Mouse (Mus musculus): ENCODE measurements around the gene Fam193a.

- TF ChIP-seq CTCF (IDR thresholded peaks at IDR 0.05; ENCODE audit: insufficient read depth, low read depth, low read length) (no peak), POLR2A (IDR thresholded peaks at IDR 0.05; ENCODE audit: insufficient read depth, low read depth, low read length) (no peak)
Measured at GRCm38 (mm10) chr5:34386744-34387143, 17.0 kb downstream of the Fam193a start.

Data from olfactory bulb, adult 2 months (tissue).